Mouse (Mus musculus): ENCODE results near the gene Fgf13. TPM values are rescaled to one million over a fixed set of nuclear protein-coding genes. Genes with fewer than 3 reads are reported as not detected.

Fgf13 gene
- total RNA-seq (2021), result 100 to 1,000 TPM; 388 to 394 TPM
- long read RNA-seq, experiment 1, transcript Fgf13-201 (5 exons, 2,499 nt), result major isoform, 163 of 172 reads
- long read RNA-seq, experiment 1, partial matches to known transcripts, result 1 of 172 reads
- long read RNA-seq, experiment 1, other reads (novel, unspliced or antisense), result 8 of 172 reads
- long read RNA-seq, experiment 2, transcript Fgf13-201 (5 exons, 2,499 nt), result major isoform, 289 of 310 reads
- long read RNA-seq, experiment 2, partial matches to known transcripts, result 4 of 310 reads
- long read RNA-seq, experiment 2, other reads (novel, unspliced or antisense), result 17 of 310 reads

GRCm38 (mm10) chrX:59567695-59568431, at the start of gene Fgf13:
TSS of gene Fgf13 (minus strand) at chrX:59568071.
- DNase-seq (ENCODE audit: low spot score in 2 of 2), result peak; percentile 11 to 18

- no peak for DNase-seq (ENCODE audit: low spot score in 2 of 2)
Measured at GRCm38 (mm10) chrX:59606535-59606934, 38.7 kb upstream of the Fgf13 start.

GRCm38 (mm10) chrX:59589050-59589449, 21.2 kb upstream of the Fgf13 start:
- no peak for DNase-seq (ENCODE audit: low spot score in 2 of 2)

GRCm38 (mm10) chrX:59585508-59586186, 17.8 kb upstream of the Fgf13 start:
- no peak for DNase-seq (ENCODE audit: low spot score in 2 of 2)

GRCm38 (mm10) chrX:59584034-59584433, 16.2 kb upstream of the Fgf13 start:
- no peak for DNase-seq (ENCODE audit: low spot score in 2 of 2)

GRCm38 (mm10) chrX:59566826-59567694, 811 bp downstream of the Fgf13 start:
- DNase-seq (ENCODE audit: low spot score in 2 of 2), result peak; percentile 10 to 27

- DNase-seq (ENCODE audit: low spot score in 2 of 2), result peak; percentile 2 to 7
Measured at GRCm38 (mm10) chrX:59566017-59566679, 1.7 kb downstream of the Fgf13 start.

GRCm38 (mm10) chrX:59547931-59548330, 19.9 kb downstream of the Fgf13 start:
- DNase-seq (ENCODE audit: low spot score in 2 of 2), result no peak

- no peak for DNase-seq (ENCODE audit: low spot score in 2 of 2)
Measured at GRCm38 (mm10) chrX:59508273-59508672, 59.6 kb downstream of the Fgf13 start.

GRCm38 (mm10) chrX:59493388-59493787, 74.5 kb downstream of the Fgf13 start:
- DNase-seq (ENCODE audit: low spot score in 2 of 2), result no peak

GRCm38 (mm10) chrX:59485426-59485825, 82.4 kb downstream of the Fgf13 start:
- no peak for DNase-seq (ENCODE audit: low spot score in 2 of 2)

GRCm38 (mm10) chrX:59402596-59403285, 165.1 kb downstream of the Fgf13 start:
- no peak for DNase-seq (ENCODE audit: low spot score in 2 of 2)

GRCm38 (mm10) chrX:59290916-59291411, 276.9 kb downstream of the Fgf13 start:
- no peak for DNase-seq (ENCODE audit: low spot score in 2 of 2)

- no peak for DNase-seq (ENCODE audit: low spot score in 2 of 2)
Measured at GRCm38 (mm10) chrX:59251576-59251975, 316.3 kb downstream of the Fgf13 start.

GRCm38 (mm10) chrX:59243752-59244151, 324.1 kb downstream of the Fgf13 start:
- no peak for DNase-seq (ENCODE audit: low spot score in 2 of 2)

- no peak for DNase-seq (ENCODE audit: low spot score in 2 of 2)
Measured at GRCm38 (mm10) chrX:59243176-59243575, 324.7 kb downstream of the Fgf13 start.

- DNase-seq (ENCODE audit: low spot score in 2 of 2), result peak in 1 of 2 experiments; percentile 9
Measured at GRCm38 (mm10) chrX:59241460-59241747, 326.5 kb downstream of the Fgf13 start.

GRCm38 (mm10) chrX:59240683-59241459, 327.0 kb downstream of the Fgf13 start:
- DNase-seq (ENCODE audit: low spot score in 2 of 2), result no peak

GRCm38 (mm10) chrX:59220675-59221074, 347.2 kb downstream of the Fgf13 start:
- no peak for DNase-seq (ENCODE audit: low spot score in 2 of 2)

All from layer of hippocampus, postnatal 14 days (tissue).